ENCODE assay signal across 7 mouse cellular contexts in genomic region chr17:35869346-35870067, GRCm38 (mm10). TPM values are rescaled to one million over a fixed set of nuclear protein-coding genes. Genes with fewer than 3 reads are reported as not detected.
DNase-seq lines count a peak whose midpoint lies in the region; ATAC-seq and TF ChIP-seq lines count a peak whose summit lies in the region.

No protein-coding gene starts in this region.

- H3K4me1 ChIP-seq in CH12.LX (ENCODE audit: control insufficient read depth in 1 of 2, insufficient read depth in 2 of 2) = peaks cover 0 to 35% of the 10 kb centered on the region in 2 experiments; a peak in 2 of 4 replicates
- H3K4me1 ChIP-seq in forebrain, embryonic 14.5 days (ENCODE audit: control insufficient read depth, insufficient read depth, low read length) = peaks cover 33% of the 10 kb centered on the region
- H3K4me1 ChIP-seq in hindbrain, embryonic 16.5 days (ENCODE audit: control insufficient read depth, insufficient read depth, low read depth, low read length) = peaks cover 50% of the 10 kb centered on the region

- DNase-seq in CH12.LX (ENCODE audit: extremely low read depth) (peak; percentile 68), NIH3T3 (ENCODE audit: low read depth) (peak; percentile 85)
- peak; percentile 10 for DNase-seq in forebrain, embryonic 14.5 days (ENCODE audit: low spot score)
- peak; percentile 65 to 67 for DNase-seq in lung, adult 18-20 months
- peak; percentile 35 for DNase-seq in skeletal muscle tissue, adult 2 months (ENCODE audit: low read depth, low spot score)
- no peak for DNase-seq in frontal cortex, postnatal 25 days (ENCODE audit: low spot score in 2 of 2)

- WGBS in forebrain, embryonic 14.5 days = 3% methylated on average over 7 of the region's 7 CpGs
- WGBS in hindbrain, embryonic 16.5 days = 5% methylated on average over 7 of the region's 7 CpGs

- dilution Hi-C loops in CH12.LX (cut with MboI; ENCODE audit: extremely low pct_ligation_motif_present, extremely low pct_unique_long_range_greater_than_20kb, low sequenced_read_pairs) = no loop called here

- no peak for TF ChIP-seq CTCF in CH12.LX (conservative IDR thresholded peaks at IDR 0.05 in 1 of 2, IDR thresholded peaks at IDR 0.05 in 1 of 2; ENCODE audit: low read depth in 2 of 2, low read length in 2 of 2)

- no peaks in the 10 kb centered on the region for H3K27me3 ChIP-seq in CH12.LX (replicated peaks)
- H3K27me3 ChIP-seq in forebrain, embryonic 14.5 days (replicated peaks; ENCODE audit: control insufficient read depth, insufficient read depth, low read length) = no peaks in the 10 kb centered on the region
- H3K27me3 ChIP-seq in hindbrain, embryonic 16.5 days (replicated peaks; ENCODE audit: control insufficient read depth, insufficient read depth, low read length) = no peaks in the 10 kb centered on the region

- H3K36me3 ChIP-seq in CH12.LX (replicated peaks in 1 of 2; ENCODE audit: control insufficient read depth in 1 of 2, insufficient read depth in 1 of 2, low read length in 1 of 2) = peaks cover 6 to 27% of the 10 kb centered on the region in 2 experiments
- peaks cover 25% of the 10 kb centered on the region for H3K36me3 ChIP-seq in forebrain, embryonic 14.5 days (ENCODE audit: control insufficient read depth, insufficient read depth, low read length)
- H3K36me3 ChIP-seq in hindbrain, embryonic 16.5 days (ENCODE audit: control insufficient read depth, insufficient read depth, low read length) = peaks cover 4% of the 10 kb centered on the region

- TF ChIP-seq RAD21 in CH12.LX (IDR thresholded peaks at IDR 0.05; ENCODE audit: low read depth, low read length) = no peak

- H3K79me2 ChIP-seq in CH12.LX (replicated peaks; ENCODE audit: control insufficient read depth, extremely low read depth, insufficient read depth, poor library complexity, severe bottlenecking) = peaks cover 51% of the 10 kb centered on the region

- no peak for TF ChIP-seq POLR2A in CH12.LX (IDR thresholded peaks at IDR 0.05; ENCODE audit: low read depth, low read length)

- no peak for TF ChIP-seq EP300 in CH12.LX (IDR thresholded peaks at IDR 0.05; ENCODE audit: low read length)

- peak overlapping the region; percentile 85 for H3K4me2 ChIP-seq in CH12.LX (ENCODE audit: insufficient read depth, low read depth, poor library complexity, severe bottlenecking)
- H3K4me2 ChIP-seq in forebrain, embryonic 14.5 days (ENCODE audit: low read length) = peak overlapping the region; percentile 92
- peak overlapping the region; percentile 95 for H3K4me2 ChIP-seq in hindbrain, embryonic 16.5 days (ENCODE audit: low read length)

- no peak for ATAC-seq in forebrain, embryonic 14.5 days
- ATAC-seq in hindbrain, embryonic 16.5 days = no peak

- H3K4me3 ChIP-seq in CH12.LX (replicated peaks in 1 of 3; ENCODE audit: low read depth in 2 of 3, low read length in 2 of 3, poor library complexity in 1 of 3) = peak overlapping the region; percentile 63 to 99 (median 74)
- H3K4me3 ChIP-seq in forebrain, embryonic 14.5 days (ENCODE audit: low read depth, low read length) = peak overlapping the region; percentile 59
- peak overlapping the region; percentile 74 for H3K4me3 ChIP-seq in hindbrain, embryonic 16.5 days (ENCODE audit: low read length)

- peaks cover 4% of the 10 kb centered on the region for H3K9me3 ChIP-seq in CH12.LX (replicated peaks; ENCODE audit: low read length)
- H3K9me3 ChIP-seq in forebrain, embryonic 14.5 days (replicated peaks; ENCODE audit: control insufficient read depth, low read length) = peaks cover 4% of the 10 kb centered on the region; the same call in 1 of the 2 replicates
- H3K9me3 ChIP-seq in hindbrain, embryonic 16.5 days (ENCODE audit: control insufficient read depth, low read length) = no peaks in the 10 kb centered on the region

- in situ Hi-C loops in CH12.LX (cut with MboI; ENCODE audit: low pct_ligation_motif_present, low pct_unique_long_range_greater_than_20kb, low sequenced_read_pairs) = loop anchor here (5.0 to 10.0 kb wide), 2 partner anchors 32 to 135 kb away; partner anchors contain the start of gene Tubb5

- peak overlapping the region; percentile 69 for H3K9ac ChIP-seq in CH12.LX (ENCODE audit: insufficient read depth, low read depth)
- peak overlapping the region; percentile 72 for H3K9ac ChIP-seq in forebrain, embryonic 14.5 days (ENCODE audit: low read length)
- peak overlapping the region; percentile 95 for H3K9ac ChIP-seq in hindbrain, embryonic 16.5 days (ENCODE audit: low read depth, low read length)

- peak overlapping the region; percentile 83 for H3K27ac ChIP-seq in CH12.LX (ENCODE audit: insufficient read depth, low read depth)
- H3K27ac ChIP-seq in forebrain, embryonic 14.5 days (ENCODE audit: low read depth, low read length) = peak overlapping the region; percentile 55; the same call in 1 of the 2 replicates
- peak overlapping the region; percentile 60 for H3K27ac ChIP-seq in hindbrain, embryonic 16.5 days (ENCODE audit: low read depth, low read length)

TF ChIP-seq in CH12.LX, 34 proteins besides CTCF, POLR2A, EP300 and RAD21:
- TF ChIP-seq JUND (conservative IDR thresholded peaks at IDR 0.05; ENCODE audit: low read depth, low read length) (no peak), HCFC1 (IDR thresholded peaks at IDR 0.05; ENCODE audit: low read depth, low read length) (no peak), SMC3 (IDR thresholded peaks at IDR 0.05; ENCODE audit: low read depth, low read length) (no peak), MYC (IDR thresholded peaks at IDR 0.05; ENCODE audit: low read depth, low read length) (no peak), ELF1 (IDR thresholded peaks at IDR 0.05; ENCODE audit: low read depth, low read length) (peak; percentile 29; the same call in 1 of the 2 replicates), TBP (conservative IDR thresholded peaks at IDR 0.05; ENCODE audit: low read depth, low read length) (no peak), TCF12 (IDR thresholded peaks at IDR 0.05; ENCODE audit: low read depth, low read length) (peak; percentile 55; the same call in 1 of the 2 replicates), IRF4 (IDR thresholded peaks at IDR 0.05; ENCODE audit: low read depth, low read length) (peak; percentile 31; the same call in 1 of the 2 replicates), MAZ (IDR thresholded peaks at IDR 0.05; ENCODE audit: low read depth, low read length) (peak; percentile 78), CHD2 (IDR thresholded peaks at IDR 0.05; ENCODE audit: low read length) (peak; percentile 91), USF2 (conservative IDR thresholded peaks at IDR 0.05; ENCODE audit: low read depth, low read length) (no peak), PAX5 (IDR thresholded peaks at IDR 0.05; ENCODE audit: low read length) (no peak), MEF2A (IDR thresholded peaks at IDR 0.05; ENCODE audit: borderline replicate concordance, low read depth, low read length) (no peak), ETS1 (conservative IDR thresholded peaks at IDR 0.05; ENCODE audit: low read depth, low read length) (peak; percentile 25), ZMIZ1 (IDR thresholded peaks at IDR 0.05; ENCODE audit: low read depth, low read length) (no peak), UBTF (IDR thresholded peaks at IDR 0.05; ENCODE audit: low read depth, low read length) (0 out of 2 replicates have a peak, but pooled peaks have one; percentile 17), CHD1 (IDR thresholded peaks at IDR 0.05; ENCODE audit: low read depth, low read length) (no peak), KAT2A (IDR thresholded peaks at IDR 0.05; ENCODE audit: insufficient replicate concordance, low read length) (no peak), POLR2AphosphoS2 (IDR thresholded peaks at IDR 0.05; ENCODE audit: low read depth, low read length) (no peak)

RNA-seq across cellular contexts. Expression of gene Ppp1r18, which starts 4.1 kb away (rescaled TPM):
- total RNA-seq in CH12.LX (2012; rRNA removed) (20.5 and 21.4 TPM in 2 replicates), CH12.LX (2014; rRNA removed) (7.5 and 8.5 TPM in 2 replicates)
- polyA plus RNA-seq in CH12.LX (2012; ENCODE audit: insufficient read length, low read depth) = 48.9 and 50.1 TPM in 2 replicates
- 21.2 and 22.0 TPM in 2 replicates for polyA plus RNA-seq in forebrain, embryonic 14.5 days (2014; fragmentation: Nextera tagmentation; extraction: Ambion mirVana)
- 18.9 and 24.4 TPM in 2 replicates for polyA plus RNA-seq in hindbrain, embryonic 16.5 days (2015; fragmentation: Nextera tagmentation; extraction: Ambion mirVana)

RNA-seq across cellular contexts. Expression of gene Nrm, which starts 8.4 kb away (rescaled TPM):
- total RNA-seq in CH12.LX (2012; rRNA removed) (12.5 and 16.7 TPM in 2 replicates), CH12.LX (2014; rRNA removed) (10.0 and 12.1 TPM in 2 replicates)
- polyA plus RNA-seq in CH12.LX (2012; ENCODE audit: insufficient read length, low read depth) = 14.0 and 15.4 TPM in 2 replicates
- 23.9 and 29.6 TPM in 2 replicates for polyA plus RNA-seq in forebrain, embryonic 14.5 days (2014; fragmentation: Nextera tagmentation; extraction: Ambion mirVana)
- 20.8 and 22.3 TPM in 2 replicates for polyA plus RNA-seq in hindbrain, embryonic 16.5 days (2015; fragmentation: Nextera tagmentation; extraction: Ambion mirVana)

RNA-seq across cellular contexts. Expression of gene Dhx16, which starts 10.1 kb away (rescaled TPM):
- total RNA-seq in CH12.LX (2012; rRNA removed) (75.3 and 81.0 TPM in 2 replicates), CH12.LX (2014; rRNA removed) (74.8 and 75.0 TPM in 2 replicates)
- polyA plus RNA-seq in CH12.LX (2012; ENCODE audit: insufficient read length, low read depth) = 84.4 and 107 TPM in 2 replicates
- polyA plus RNA-seq in forebrain, embryonic 14.5 days (2014; fragmentation: Nextera tagmentation; extraction: Ambion mirVana) = 29.3 and 31.8 TPM in 2 replicates
- 25.0 and 33.3 TPM in 2 replicates for polyA plus RNA-seq in hindbrain, embryonic 16.5 days (2015; fragmentation: Nextera tagmentation; extraction: Ambion mirVana)

RNA-seq across cellular contexts. Expression of gene 2310061I04Rik, which starts 27.7 kb away (rescaled TPM):
- 7.1 and 8.7 TPM in 2 replicates for total RNA-seq in CH12.LX (2012; rRNA removed)
- 4.2 and 5.7 TPM in 2 replicates for total RNA-seq in CH12.LX (2014; rRNA removed)
- polyA plus RNA-seq in CH12.LX (2012; ENCODE audit: insufficient read length, low read depth) = 39.5 and 46.4 TPM in 2 replicates
- polyA plus RNA-seq in forebrain, embryonic 14.5 days (2014; fragmentation: Nextera tagmentation; extraction: Ambion mirVana) = 30.4 and 34.3 TPM in 2 replicates
- polyA plus RNA-seq in hindbrain, embryonic 16.5 days (2015; fragmentation: Nextera tagmentation; extraction: Ambion mirVana) = 67.4 and 77.4 TPM in 2 replicates

RNA-seq across cellular contexts. Expression of gene Mdc1, which starts 28.2 kb away (rescaled TPM):
- 8.2 and 8.5 TPM in 2 replicates for total RNA-seq in CH12.LX (2012; rRNA removed)
- 2.4 and 3.3 TPM in 2 replicates for total RNA-seq in CH12.LX (2014; rRNA removed)
- 14.4 and 15.7 TPM in 2 replicates for polyA plus RNA-seq in CH12.LX (2012; ENCODE audit: insufficient read length, low read depth)
- polyA plus RNA-seq in forebrain, embryonic 14.5 days (2014; fragmentation: Nextera tagmentation; extraction: Ambion mirVana) = 12.2 and 14.4 TPM in 2 replicates
- 9.3 and 11.2 TPM in 2 replicates for polyA plus RNA-seq in hindbrain, embryonic 16.5 days (2015; fragmentation: Nextera tagmentation; extraction: Ambion mirVana)

Comparison
In these comparisons a context has a peak if more than half of its experiments do, and no peak if none do; other contexts are left out.
1. DNase-seq: peak in CH12.LX (single experiment), NIH3T3 (single experiment), forebrain, embryonic 14.5 days (single experiment), lung, adult 18-20 months (2 of 2) and skeletal muscle tissue, adult 2 months (single experiment); none in frontal cortex, postnatal 25 days (0 of 2).
2. Peak in every context shown above with its lines, with median percentiles within 50 percentile points of each other: H3K27ac ChIP-seq, H3K4me2 ChIP-seq, H3K4me3 ChIP-seq and H3K9ac ChIP-seq.